Mouse (Mus musculus) thymus, adult 2 months (tissue): ENCODE measurements around the gene Lmx1b.

Source experiments
- CTCF ChIP-seq: fragments of 200-500 bp; IDR thresholded peaks from 2 replicates; pipeline ENCODE4 v1.5.1; 2012; ENCODE audit warnings: mild to moderate bottlenecking, control low read depth, low read length, moderate library complexity, borderline replicate concordance; ENCODE audit not compliant: control insufficient read depth, poor library complexity, insufficient read depth; ENCODE audit errors: extremely low read depth
- POLR2A ChIP-seq: fragments of 200-500 bp; IDR thresholded peaks from 2 replicates; pipeline ENCODE4 v1.6.1; 2012; ENCODE audit warnings: mild to moderate bottlenecking, low read length, control low read depth, moderate library complexity; ENCODE audit not compliant: control insufficient read depth, poor library complexity, insufficient read depth; ENCODE audit errors: extremely low read depth

DNA sequence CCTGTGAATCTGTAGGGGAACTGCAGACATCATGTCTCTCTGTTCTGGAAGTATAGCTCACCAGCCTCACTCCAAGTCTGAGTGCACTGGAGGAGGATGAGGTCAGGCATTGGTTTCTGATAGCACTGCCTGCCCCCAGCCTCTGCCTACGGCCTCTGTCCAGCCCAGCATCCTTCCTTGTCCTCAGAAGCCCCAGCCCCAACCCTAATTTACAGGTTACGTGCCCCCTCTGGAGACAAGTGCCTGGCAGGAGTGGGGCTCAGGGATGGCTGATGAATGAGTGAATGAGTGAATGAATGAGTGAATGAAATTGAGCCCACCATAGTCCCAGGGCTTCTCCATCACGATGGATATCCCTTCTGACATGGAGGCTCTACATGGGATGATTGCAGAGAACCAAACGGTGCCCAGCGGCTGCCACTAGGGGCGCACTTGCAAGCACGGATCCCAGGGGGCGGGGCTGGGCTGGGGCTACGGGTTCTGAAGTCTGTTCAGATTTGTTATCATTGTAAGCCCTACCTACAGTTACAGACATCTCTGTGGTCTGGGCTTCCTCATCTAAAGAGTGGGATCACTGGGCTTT lies 49.7 kb upstream of the Lmx1b start:
- TF ChIP-seq POLR2A (no peak), CTCF (peak; percentile 81; the same call in 1 of the 2 replicates)
